Mouse (Mus musculus) lung, postnatal 0 days (tissue): ENCODE data around the gene Rpl15. TPM values are rescaled to one million over a fixed set of nuclear protein-coding genes. Genes with fewer than 3 reads are reported as not detected.

Source experiments
- ATAC-seq: fragments of 200-750 bp; cut with Nextera tagmentation; 2 replicates; pipeline ENCODE4 v1.8.0; 2017; ENCODE audit warnings: moderate library complexity
- DNase-seq: peaks from one replicate; pipeline ENCODE4 v3.0.0-alpha.2; 2016; ENCODE audit warnings: low spot score
- H3K27ac ChIP-seq: fragments of 300-500 bp; sonication (generic); 2 replicates; pipeline ENCODE4 v1.5.1; 2014; ENCODE audit warnings: antibody characterized with exemption, mild to moderate bottlenecking, low read length, mixed read lengths
- H3K27me3 ChIP-seq: fragments of 300-500 bp; sonication (generic); replicated peaks from 2 replicates; pipeline ENCODE4 v1.6.1; 2014; ENCODE audit warnings: low read length, mixed read lengths; ENCODE audit not compliant: insufficient read depth
- H3K36me3 ChIP-seq: fragments of 300-500 bp; sonication (generic); 2 replicates; pipeline ENCODE4 v1.6.1; 2014; ENCODE audit warnings: low read length, mixed read lengths; ENCODE audit not compliant: insufficient read depth
- H3K4me1 ChIP-seq: fragments of 300-500 bp; sonication (generic); 2 replicates; pipeline ENCODE4 v1.6.1; 2014; ENCODE audit warnings: antibody characterized with exemption, low read depth, low read length, mixed read lengths; ENCODE audit not compliant: insufficient read depth
- H3K4me2 ChIP-seq: fragments of 300-500 bp; sonication (generic); replicated peaks from 2 replicates; pipeline ENCODE4 v1.6.1; 2014; ENCODE audit warnings: low read depth, mild to moderate bottlenecking, low read length, moderate library complexity, mixed read lengths
- H3K4me3 ChIP-seq: fragments of 300-500 bp; sonication (generic); 2 replicates; pipeline ENCODE4 v1.5.1; 2014; ENCODE audit warnings: low read depth, low read length
- H3K9ac ChIP-seq: fragments of 300-500 bp; sonication (generic); replicated peaks from 2 replicates; pipeline ENCODE4 v1.6.1; 2014; ENCODE audit warnings: low read depth, mild to moderate bottlenecking
- H3K9me3 ChIP-seq: fragments of 300-500 bp; sonication (generic); 2 replicates; pipeline ENCODE4 v1.6.1; 2016; ENCODE audit warnings: low read length, mixed read lengths
- CTCF ChIP-seq: IDR thresholded peaks from 2 replicates; pipeline ENCODE4 v1.5.1; 2016; ENCODE audit warnings: antibody characterized with exemption, mild to moderate bottlenecking
- EP300 ChIP-seq: IDR thresholded peaks from 2 replicates; pipeline ENCODE4 v1.6.1; 2016; ENCODE audit warnings: antibody characterized with exemption, mild to moderate bottlenecking, control low read depth
- WGBS: fragments of 180-500 bp; shearing (Covaris S2); extraction: QIAGEN DNeasy Blood & Tissue Kit; methylation state at CpG from one replicate; pipeline ENCODE4 v1.1.7; 2014; 5-methylcytosine and 5-hydroxymethylcytosine counted together
- polyA plus RNA-seq: library from polyadenylated mRNA; unstranded; fragments of >200 nt; fragmentation: Nextera tagmentation; extraction: Ambion mirVana; gene quantifications from 2 replicates; pipeline ENCODE4 v1.2.1, GENCODE M21; 2015

Rpl15 gene
- polyA plus RNA-seq, 1 experiment from 2014 or later = 282 TPM

DNA sequence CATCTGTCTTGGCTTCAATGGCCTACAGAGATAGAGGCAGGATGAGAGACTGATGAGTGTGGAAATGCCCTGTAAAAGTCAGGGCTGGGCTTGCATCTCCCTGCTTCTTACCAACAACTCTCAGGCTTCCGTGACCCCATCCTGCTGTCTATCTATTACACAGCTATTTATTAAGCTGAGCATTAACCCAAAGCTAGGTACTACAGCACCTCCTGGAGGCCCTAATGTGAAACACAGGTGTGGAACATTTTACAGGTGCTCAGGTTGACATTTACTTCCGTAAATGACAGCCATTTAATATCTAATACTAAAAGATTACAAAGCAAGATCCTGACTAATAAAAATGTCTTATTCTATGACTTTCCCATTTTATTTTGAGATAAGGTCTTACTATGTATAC lies 29.5 kb upstream of the Rpl15 start:
- TF ChIP-seq CTCF = peak; percentile 62
- TF ChIP-seq EP300 = no peak
- no peak overlapping the region for H3K4me3 ChIP-seq
- H3K9me3 ChIP-seq = no peaks in the 10 kb centered on the region
- WGBS = 89% methylated on average over 2 of the region's 2 CpGs
- H3K27me3 ChIP-seq = no peaks in the 10 kb centered on the region
- no peak for DNase-seq
- no peak overlapping the region for H3K9ac ChIP-seq
- no peak for ATAC-seq
- H3K36me3 ChIP-seq = no peaks in the 10 kb centered on the region
- no peak overlapping the region for H3K27ac ChIP-seq
- H3K4me1 ChIP-seq = no peaks in the 10 kb centered on the region
- H3K4me2 ChIP-seq = no peak overlapping the region

DNA sequence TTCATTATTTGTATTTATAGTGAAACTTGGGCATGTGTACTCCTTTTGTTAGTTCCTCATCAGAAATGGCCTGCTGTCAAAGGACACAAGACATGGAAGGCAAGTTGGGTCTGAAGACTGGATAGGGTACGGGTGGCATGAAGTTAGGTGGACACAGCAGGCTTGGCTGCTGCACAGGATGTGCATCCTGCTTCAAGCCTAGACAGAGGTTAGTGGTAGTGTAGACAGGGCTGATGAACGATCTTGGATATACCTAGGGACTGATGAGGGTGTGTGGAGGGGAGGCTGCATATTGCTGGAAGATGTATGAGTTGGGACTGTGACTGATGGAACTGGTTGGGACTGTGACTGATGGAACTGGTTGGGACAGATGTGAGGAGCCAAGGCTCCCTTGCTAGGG lies 27.7 kb upstream of the Rpl15 start:
- no peak overlapping the region for H3K9ac ChIP-seq
- no peak overlapping the region for H3K4me3 ChIP-seq
- TF ChIP-seq CTCF (no peak), EP300 (no peak)

DNA sequence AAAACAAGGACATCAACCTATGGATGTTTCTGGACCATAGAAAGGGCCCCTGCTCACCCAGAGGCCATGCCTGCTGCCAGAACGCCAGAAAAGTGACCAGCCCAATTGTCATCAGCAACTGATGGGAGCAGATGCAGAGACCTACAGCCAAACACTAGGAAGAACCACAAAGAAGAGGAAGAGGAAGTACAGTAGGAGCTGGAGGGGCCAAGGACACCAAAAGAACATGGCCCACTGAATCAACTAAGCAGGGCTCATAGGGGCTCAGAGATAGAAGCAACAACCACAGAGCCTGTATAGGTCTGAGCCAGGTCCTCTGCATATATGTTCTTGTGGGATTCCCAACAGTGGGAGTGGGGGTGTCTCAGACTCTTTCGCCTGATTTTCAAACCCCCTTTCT lies 26.2 kb upstream of the Rpl15 start:
- Histone ChIP-seq H3K27me3 (no peaks in the 10 kb centered on the region), H3K27ac (no peak overlapping the region), H3K4me3 (no peak overlapping the region), H3K36me3 (no peaks in the 10 kb centered on the region), H3K9me3 (no peaks in the 10 kb centered on the region), H3K4me2 (no peak overlapping the region), H3K9ac (no peak overlapping the region), H3K4me1 (no peaks in the 10 kb centered on the region)
- DNase-seq (no peak), ATAC-seq (no peak)
- TF ChIP-seq CTCF (no peak), EP300 (no peak)
- WGBS = 72% methylated on average over 2 of the region's 2 CpGs

More for the DNA sequence above, 27.7 kb upstream of the Rpl15 start:
- DNase-seq = no peak
- Histone ChIP-seq H3K27ac (no peak overlapping the region), H3K4me2 (no peak overlapping the region), H3K4me1 (no peaks in the 10 kb centered on the region), H3K27me3 (no peaks in the 10 kb centered on the region), H3K36me3 (no peaks in the 10 kb centered on the region), H3K9me3 (no peaks in the 10 kb centered on the region)
- ATAC-seq = no peak
- WGBS = 82% methylated on average over 2 of the region's 2 CpGs

DNA sequence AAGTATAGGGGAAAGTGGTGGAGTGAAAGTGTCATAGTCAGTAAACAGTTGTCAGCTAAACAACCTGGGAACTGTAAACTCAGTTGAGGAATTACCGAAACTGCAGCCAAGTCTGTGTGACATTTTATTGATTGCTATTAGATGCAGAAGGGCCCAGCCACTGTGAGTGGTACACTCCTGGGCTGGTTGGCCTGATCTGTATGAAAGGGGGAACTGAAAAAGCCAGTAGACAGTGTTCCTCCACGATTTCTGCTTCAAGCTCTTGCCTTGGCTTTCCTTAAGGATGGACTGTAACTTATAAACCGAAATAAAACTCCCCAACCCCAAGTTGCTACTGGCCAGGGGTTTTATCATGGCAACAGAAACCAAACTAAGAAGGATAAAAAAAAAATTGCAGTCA lies 21.4 kb upstream of the Rpl15 start:
- no peak for ATAC-seq
- WGBS = 78% methylated on average over 3 of the region's 3 CpGs
- DNase-seq = no peak

DNA sequence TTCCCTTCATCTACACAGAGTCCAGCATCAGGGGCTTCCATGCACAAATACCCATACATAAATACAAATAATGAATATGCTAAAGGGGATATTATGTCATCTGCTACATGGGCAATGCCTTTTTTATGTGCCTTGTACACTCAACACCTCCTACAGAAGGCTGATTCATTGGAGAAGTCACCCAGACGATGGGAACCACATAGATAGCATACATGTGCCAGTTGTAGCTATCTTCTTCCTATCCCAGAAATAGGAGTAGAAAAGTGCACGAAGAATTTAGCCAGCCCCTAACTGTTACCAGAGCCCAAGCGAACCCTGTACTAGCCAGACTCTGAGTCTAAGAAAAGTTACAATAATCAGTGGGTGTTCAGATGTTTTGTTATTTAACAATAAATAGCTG lies 20.9 kb upstream of the Rpl15 start:
- WGBS = 88% methylated on average over 3 of the region's 3 CpGs
- H3K4me3 ChIP-seq = no peak overlapping the region
- H3K9ac ChIP-seq = no peak overlapping the region
- ATAC-seq (no peak), DNase-seq (no peak)
- no peaks in the 10 kb centered on the region for H3K36me3 ChIP-seq
- H3K4me2 ChIP-seq = no peak overlapping the region
- H3K27me3 ChIP-seq = no peaks in the 10 kb centered on the region
- H3K27ac ChIP-seq = no peak overlapping the region
- no peak for TF ChIP-seq EP300
- TF ChIP-seq CTCF = no peak
- no peaks in the 10 kb centered on the region for H3K4me1 ChIP-seq
- H3K9me3 ChIP-seq = no peaks in the 10 kb centered on the region

More for the DNA sequence above, 21.4 kb upstream of the Rpl15 start:
- no peaks in the 10 kb centered on the region for H3K36me3 ChIP-seq
- H3K27me3 ChIP-seq = no peaks in the 10 kb centered on the region
- TF ChIP-seq EP300 = no peak
- no peak for TF ChIP-seq CTCF
- no peak overlapping the region for H3K4me3 ChIP-seq
- H3K4me2 ChIP-seq = no peak overlapping the region
- H3K9ac ChIP-seq = no peak overlapping the region
- H3K27ac ChIP-seq = no peak overlapping the region
- no peaks in the 10 kb centered on the region for H3K4me1 ChIP-seq
- no peaks in the 10 kb centered on the region for H3K9me3 ChIP-seq

DNA sequence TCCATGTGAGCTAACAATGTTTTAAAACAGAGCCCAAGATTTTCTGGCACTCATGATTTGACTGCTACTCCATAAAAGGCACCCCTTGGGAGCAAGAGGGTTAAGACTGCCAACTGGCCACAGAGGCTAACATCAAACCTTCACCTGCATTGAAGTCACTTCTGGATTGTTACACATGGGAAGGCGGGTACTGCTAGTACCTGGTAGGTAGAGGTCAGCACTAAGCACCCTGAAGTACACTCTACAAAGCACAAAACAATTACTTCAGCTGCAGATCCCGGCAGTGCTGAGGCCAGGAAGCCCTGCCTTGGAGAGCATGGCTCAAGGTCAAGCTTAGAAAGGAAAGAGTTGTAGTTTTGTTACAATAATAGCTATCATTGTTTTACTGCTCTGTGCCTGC lies 16.2 kb upstream of the Rpl15 start:
- WGBS = 50% methylated on average over 2 of the region's 2 CpGs
- no peak overlapping the region for H3K9ac ChIP-seq
- H3K27me3 ChIP-seq = no peaks in the 10 kb centered on the region
- TF ChIP-seq EP300 (0 out of 2 replicates have a peak, but pooled peaks have one; percentile 12), CTCF (peak; percentile 38)
- H3K4me2 ChIP-seq = no peak overlapping the region
- H3K27ac ChIP-seq = no peak overlapping the region
- H3K9me3 ChIP-seq = no peaks in the 10 kb centered on the region
- ATAC-seq (peak; percentile 85), DNase-seq (peak; percentile 72)
- H3K36me3 ChIP-seq = no peaks in the 10 kb centered on the region
- no peaks in the 10 kb centered on the region for H3K4me1 ChIP-seq
- H3K4me3 ChIP-seq = no peak overlapping the region

DNA sequence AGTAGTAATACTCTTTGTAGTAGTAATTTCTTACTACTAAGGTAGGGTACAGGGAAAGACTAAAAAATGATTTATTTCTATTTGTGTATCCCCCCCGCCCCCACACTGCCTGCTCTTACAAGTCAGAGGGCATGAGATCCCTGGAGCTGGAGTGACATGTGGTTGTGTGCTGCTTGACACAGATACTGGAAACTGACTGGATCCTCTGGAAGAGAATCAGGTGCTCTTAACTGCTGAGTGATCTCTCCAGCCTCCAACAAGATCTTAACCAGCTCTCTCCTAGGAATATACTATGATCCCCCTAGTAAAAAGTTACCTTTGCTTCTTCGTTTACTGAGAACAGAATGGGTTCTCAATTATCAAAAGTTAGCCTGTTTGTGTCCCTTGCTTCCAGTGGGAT lies 15.2 kb upstream of the Rpl15 start:
- no peaks in the 10 kb centered on the region for H3K4me1 ChIP-seq
- no peaks in the 10 kb centered on the region for H3K9me3 ChIP-seq
- H3K36me3 ChIP-seq = no peaks in the 10 kb centered on the region
- no peak overlapping the region for H3K9ac ChIP-seq
- WGBS = 87% methylated on average over 2 of the region's 2 CpGs
- H3K4me2 ChIP-seq = no peak overlapping the region
- DNase-seq (no peak), ATAC-seq (no peak)
- no peaks in the 10 kb centered on the region for H3K27me3 ChIP-seq
- TF ChIP-seq EP300 (no peak), CTCF (no peak)
- H3K4me3 ChIP-seq = no peak overlapping the region
- no peak overlapping the region for H3K27ac ChIP-seq
